Mouse (Mus musculus) left cerebral cortex, adult 18-20 months (tissue): ENCODE measurements around the gene Tll2. TPM values are rescaled to one million over a fixed set of nuclear protein-coding genes. Genes with fewer than 3 reads are reported as not detected.
A peak's percentile ranks its signal among the peaks of the same experiment; 100 is the strongest.

Experiments
- DNase-seq, 2 experiments: peaks; one replicate each; pipeline ENCODE4 v3.0.0; 2021 to 2022; ENCODE audit warnings: low spot score in 2 of 2, mixed read lengths in 1 of 2
- long read RNA-seq, 2 experiments: library from polyadenylated mRNA; stranded (forward); transcript quantifications; one replicate each; pipeline ENCODE4 v2.0.0; 2021
- total RNA-seq, 2 experiments: library from RNA; stranded (reverse); gene quantifications; 2 replicates each; pipeline ENCODE4 v1.2.3; 2021

Tll2 gene
- under 1 TPM; 0.28 to 0.77 TPM for total RNA-seq
- long read RNA-seq, experiment 1 = 0 reads
- long read RNA-seq, experiment 2 = 0 reads

DNA sequence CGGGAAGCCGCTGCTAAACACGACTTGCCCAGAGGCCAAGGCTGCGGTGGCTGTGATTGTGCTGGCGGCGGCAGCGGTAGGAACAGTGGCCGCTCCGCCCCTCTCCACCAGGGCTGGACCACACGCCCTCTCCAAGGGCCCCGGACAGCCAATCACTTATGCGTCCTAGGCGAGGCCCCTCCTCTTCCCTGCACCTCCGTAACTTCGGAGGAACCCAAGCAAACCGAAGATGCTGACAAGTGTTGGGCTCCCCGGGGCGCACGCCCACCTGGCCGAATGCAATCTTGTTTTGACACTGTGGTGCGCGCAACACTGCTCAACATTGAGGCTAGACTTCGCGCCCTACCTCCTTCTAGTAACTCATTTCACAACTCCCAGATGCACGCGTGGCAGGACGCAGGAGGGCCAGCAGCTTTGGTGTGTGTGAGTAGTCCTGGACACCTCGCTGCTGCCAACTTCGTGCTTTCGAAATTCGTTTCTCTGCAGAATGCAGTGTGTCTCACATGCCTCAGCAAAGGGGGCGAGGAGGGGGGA is at the start of gene Tll2:
Tll2 (minus strand) TSS at position 25 of the 534 bp plus-strand sequence.
- DNase-seq = peak; percentile 19 to 36

DNA sequence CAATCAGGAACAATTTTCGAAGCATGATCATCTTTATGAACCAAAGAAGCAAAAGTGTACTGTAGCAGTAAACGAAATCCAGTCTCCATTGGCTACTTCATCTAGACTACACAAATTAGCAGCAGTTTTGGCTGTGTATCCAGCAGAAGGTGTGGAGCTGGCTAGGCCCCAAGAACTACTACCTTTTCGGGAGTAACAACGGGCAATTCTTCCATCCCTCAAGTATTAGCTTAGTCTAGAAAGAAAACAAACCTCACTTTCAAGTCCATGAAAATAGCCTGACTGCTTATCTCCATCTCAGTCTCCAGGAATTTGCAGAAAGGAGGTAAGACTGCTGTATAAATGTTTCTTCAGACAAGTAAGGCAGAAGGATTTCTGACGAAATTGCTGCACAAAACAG is 47.9 kb upstream of the Tll2 start:
- DNase-seq = no peak

DNA sequence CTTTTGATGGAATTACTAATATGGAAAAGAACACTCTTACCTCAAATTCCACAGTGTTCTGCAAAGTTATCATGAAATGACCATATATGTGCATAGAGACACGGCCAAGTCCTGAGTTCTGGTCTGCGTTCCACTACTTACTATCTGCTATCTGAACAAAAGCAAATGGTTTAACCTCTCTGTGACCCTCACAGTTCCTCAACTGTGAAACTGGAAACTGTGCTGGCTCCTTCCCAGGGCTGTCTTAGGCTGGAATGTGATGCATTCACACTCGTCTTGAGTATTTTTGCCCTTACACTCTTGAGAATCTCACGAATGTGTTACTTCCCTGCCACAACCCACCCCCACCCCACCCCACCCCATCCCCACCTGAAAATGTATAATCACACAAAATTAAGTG is 42.3 kb upstream of the Tll2 start:
- DNase-seq = no peak

DNA sequence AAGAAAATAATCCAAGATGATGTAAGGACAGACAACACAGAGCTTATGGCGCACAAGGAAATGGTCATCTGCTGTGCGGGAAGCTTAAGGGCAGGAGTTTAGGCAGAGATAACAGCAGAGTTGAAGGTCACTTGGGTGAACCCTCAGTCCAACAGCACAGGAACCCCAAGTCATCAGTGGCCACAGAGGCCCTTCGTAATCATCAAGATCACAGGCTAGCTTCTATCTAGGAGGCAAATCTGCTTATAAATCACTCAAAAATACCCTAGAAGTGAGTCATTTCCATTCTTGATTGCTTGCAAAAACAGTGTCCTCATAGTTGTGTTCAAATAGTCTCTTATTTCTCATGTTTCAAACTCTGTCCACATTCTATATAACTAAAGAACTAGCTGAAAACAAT is 41.6 kb upstream of the Tll2 start:
- no peak for DNase-seq

DNA sequence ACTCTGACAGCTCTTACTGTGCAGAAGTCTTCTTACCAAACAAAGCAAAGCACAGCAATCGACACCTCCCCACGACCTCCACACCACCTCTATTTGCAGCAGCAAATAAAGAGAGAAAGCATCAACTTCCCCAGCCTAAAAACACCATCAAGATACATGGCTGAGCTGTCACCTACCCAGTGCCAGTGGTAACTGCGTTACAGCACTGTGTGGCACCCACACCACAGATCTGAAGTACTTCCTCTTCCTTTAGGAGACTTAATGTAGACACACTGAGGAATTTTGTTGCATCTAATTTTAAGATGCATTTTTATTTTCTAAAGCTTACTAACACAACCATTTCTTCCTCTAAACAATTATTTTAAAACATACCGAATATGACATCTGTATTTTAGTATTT is 39.6 kb upstream of the Tll2 start:
- DNase-seq = no peak

DNA sequence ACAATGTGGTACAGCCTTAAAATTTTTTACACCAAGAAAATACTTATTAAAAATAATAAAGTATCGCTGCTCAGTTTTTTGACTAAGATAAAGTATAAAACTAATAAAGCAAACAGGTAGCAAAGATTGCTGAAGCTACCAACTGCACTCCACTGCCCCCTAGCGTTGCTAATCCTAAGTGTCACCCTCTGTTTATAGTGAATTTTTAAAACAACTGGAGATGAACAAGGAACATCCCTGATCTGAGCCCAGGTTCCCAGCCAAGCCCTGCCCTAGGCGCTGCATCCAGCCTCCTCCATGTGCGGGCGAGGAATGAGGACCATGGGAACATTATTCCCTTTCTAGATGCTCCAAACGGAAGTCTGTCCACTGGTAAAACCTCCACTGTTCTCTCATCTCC is 37.9 kb upstream of the Tll2 start:
- peak; percentile 23 to 56 for DNase-seq

DNA sequence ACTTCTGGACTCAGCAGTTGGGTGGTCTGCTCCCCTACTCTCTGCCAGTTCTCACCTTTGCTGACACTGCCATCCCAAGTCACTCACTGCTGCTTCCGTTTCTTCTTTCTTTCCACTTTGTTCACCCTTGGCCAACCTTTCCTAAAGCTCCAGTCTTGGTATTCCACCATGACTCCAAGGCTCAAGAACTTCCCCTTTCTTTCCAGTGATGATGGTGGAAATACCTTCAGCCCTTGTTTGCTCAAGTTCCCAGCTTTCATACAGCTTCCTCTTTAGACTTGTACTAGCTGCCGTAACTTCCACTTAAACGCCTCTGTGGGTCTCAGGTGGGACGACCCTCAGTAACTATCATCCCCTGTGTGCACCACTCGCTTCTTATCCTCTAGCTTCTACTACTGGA is 35.4 kb upstream of the Tll2 start:
- DNase-seq = no peak

DNA sequence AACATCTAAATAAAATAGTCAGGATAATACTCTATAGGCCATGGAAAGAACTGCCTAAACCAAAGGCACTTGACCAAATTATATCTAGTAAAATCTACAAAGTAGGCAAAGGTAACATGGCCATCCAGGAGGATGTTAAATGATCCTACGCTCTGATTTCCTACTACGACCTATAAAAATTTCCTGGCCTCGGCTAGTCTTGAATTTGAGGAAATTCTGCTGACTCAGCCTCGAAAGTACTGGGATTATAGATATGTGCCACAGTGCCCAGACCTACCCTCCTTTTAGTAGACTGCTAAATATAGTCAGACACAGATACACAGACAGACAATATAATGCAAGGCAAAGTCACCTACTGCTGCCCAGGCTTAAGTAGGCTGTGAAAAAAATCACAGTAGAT is 27.1 kb upstream of the Tll2 start:
- no peak for DNase-seq

DNA sequence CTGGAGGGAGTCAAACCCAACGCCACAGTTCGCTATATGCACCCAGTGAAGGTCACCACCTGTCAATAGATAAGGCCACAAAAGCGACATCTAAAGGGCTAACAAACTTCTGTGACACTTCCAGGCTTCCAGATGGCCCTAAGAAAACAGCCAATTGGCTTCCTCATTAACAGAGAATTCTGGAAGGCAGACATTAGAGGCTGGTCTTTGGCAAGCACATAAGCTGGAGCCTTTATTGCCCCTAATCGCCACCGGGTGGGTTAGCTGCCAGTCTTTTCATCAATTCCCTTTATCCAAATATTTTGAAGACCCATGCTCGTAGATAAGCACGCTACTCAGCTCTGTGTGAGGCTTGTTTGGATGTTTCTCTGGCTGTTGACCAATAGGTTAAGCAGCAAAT is 1.7 kb upstream of the Tll2 start:
- DNase-seq = no peak

DNA sequence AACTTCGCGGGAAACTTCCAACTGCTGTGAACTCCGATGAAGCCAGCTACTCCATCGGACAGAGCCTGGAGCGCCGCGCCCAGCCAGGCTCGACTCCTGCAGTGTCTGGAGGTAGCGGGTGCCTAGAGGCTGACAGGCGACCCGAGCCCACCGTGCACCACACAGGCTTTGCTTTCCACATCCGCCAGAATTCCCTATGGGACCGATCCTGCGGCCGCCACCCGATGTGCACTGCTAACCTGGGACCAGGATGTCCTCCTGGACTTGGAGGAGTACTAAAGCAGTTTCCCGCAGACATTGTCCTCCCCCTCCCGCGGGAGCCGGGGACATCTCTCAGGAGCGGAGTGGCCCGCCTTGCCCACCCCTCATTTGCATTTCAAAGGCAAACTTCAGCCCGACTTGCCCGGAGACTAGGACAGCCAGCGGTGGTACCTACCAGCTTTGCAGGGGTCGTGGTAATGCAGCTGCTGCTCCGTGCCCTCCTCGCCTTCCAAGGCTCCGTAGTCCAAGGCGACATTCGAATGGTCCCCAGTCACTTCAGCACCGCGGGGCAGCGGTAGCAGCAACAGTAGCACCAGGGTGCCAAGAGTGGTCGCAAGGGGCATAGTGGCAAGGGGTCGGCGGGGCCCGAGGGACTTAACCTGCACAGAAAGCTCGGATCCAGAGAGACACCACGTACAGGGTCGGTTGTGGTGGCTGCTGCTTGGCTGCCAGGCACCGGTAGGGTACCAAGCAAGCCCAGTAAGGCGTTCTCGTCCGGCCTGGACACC is 409 bp downstream of the Tll2 start:
- DNase-seq = no peak

DNA sequence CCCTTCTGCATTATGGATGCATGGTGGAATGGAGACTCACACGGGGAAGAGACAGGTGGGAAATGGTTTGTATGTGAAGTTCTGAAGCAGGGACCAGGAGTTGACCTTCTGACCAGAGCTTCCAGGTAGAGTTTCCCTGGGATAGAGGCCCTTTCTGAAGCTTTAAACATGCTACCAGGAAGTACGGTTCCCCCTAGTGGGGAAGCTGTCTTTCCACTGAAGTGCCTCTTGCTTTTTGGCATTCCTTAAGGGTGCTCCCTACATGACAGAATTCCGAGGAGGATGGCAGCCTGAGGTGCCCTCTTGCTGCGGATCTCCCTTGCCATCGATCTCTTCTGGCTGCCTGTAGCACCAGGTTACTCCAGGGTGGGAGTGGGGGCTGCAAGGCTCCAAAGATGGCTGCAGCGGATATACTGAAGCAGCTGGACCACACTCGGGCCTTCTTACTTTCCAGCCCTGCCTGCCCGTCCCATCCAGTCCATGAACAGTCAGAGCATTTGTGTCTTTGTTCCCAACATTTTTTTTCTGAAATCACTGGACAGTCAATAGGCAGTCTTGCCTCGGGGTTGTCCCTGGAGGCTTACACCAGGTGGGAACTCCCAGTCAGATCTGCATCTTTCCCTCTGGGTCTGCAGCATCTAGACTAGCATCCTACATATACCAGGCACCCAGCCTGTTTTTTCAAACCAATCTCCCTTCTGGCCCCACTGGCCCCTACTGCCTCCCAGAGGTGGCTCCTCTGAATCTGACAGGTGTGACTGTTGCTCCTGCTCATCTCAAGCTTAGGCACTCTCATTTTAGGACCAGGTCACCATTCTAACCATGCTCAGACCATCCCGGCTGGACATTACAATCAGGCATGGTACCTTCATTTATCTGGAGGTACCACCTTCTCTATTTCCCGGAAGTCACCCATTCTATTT is 2.2 kb downstream of the Tll2 start:
- DNase-seq = peak; percentile 24 to 35

DNA sequence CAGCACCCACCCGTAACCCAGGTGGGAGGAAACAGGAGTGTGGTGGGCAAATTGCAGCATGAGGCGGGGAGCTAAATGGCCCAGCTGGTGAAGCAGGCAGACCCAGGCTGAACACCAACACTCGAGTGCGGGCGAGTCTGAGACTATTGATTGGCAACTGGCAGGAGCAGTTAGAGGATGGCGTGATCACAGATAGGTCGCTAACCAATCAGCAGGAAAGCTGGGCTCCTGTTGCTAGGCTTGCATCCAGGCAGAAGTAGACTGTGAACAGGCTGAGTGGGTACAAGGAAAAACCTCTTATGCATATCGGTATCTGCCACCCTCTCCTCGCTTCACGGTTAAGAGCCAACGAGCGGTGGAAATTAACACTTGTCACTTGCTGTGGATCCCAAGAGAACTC is 9.0 kb downstream of the Tll2 start:
- peak in 1 of 2 experiments; percentile 42 for DNase-seq

DNA sequence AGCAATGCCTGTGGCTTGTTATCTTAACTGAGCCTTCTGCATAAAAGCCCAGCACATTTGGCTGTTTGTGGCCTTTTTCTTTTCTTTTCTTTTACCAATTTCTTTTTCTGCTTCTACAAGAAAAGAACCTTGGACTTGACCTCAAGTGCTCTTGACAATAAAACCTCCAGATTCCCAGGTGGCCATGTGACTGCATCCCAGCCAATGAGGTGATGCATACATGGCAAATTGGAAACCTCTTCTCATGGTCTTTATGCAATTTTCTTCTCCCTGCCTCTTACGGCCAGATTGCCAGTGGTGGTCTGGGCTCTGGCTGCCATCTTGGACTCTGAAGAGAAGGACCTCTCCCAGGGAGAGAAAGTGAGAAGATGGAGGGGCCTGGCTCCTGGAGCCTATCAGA is 13.3 kb downstream of the Tll2 start:
- no peak for DNase-seq

DNA sequence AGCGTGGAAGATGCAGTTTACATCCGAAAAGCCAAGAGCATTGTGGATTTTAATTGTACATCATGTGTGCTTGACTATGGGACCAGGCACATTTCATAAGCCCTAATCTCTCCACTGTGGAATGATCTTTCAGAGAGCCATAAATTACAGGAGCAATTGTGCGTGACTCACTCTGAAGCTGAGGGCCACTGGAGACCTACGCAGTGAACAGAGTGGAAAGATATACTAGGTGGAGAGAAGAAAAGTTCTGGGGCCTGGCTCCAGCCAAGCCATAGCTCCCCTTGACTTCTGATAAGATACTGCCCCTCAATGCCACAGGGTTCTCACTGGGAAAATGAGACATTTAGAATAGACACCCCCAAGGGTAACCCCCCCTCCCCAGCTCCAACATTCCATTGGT is 13.7 kb downstream of the Tll2 start:
- no peak for DNase-seq

DNA sequence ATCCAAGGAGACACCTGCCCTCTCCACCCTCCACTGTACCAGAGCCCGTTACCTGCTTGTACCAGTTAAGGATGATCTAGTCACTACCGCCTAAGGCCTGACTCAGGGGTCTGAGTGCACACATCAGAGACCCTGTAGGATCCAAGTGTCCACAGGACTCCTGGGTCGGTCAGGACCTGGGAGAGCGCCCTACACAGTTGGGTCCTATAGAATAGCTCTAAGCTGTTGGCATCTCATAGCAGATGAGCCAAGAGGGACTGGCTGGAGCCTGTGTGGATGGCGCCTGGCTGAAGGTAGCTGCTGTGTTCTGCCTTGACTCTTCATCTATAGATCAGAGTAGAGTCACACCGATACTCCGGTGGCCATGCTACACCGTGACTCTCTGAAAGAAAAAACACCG is 14.9 kb downstream of the Tll2 start:
- DNase-seq = no peak

DNA sequence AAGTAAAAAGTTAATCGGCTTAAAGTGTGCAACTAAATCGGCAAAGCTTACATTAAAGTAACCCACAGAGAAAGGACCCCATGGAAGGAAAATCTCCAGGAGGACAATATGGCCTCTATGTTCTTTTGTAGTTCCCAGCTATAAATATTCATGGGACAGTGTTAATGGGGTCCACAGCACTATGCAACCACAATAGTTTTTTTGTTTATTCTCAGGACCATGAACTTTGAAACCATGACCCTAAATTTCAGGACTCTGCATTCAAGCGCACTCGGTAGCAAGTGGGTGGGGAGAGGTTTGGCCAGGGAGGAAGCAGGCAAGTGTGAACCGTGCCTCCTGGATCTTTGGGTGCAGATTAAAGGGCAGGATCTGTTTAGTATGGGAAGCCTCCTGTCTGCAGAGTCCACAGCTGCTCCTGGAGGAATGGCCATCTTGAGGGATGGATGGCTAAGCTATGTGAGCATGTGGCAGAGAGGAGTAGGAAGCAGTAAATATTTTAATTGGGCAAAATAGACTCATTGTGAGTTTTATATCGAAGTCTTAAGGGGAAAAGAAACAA is 15.7 kb downstream of the Tll2 start:
- DNase-seq = no peak

DNA sequence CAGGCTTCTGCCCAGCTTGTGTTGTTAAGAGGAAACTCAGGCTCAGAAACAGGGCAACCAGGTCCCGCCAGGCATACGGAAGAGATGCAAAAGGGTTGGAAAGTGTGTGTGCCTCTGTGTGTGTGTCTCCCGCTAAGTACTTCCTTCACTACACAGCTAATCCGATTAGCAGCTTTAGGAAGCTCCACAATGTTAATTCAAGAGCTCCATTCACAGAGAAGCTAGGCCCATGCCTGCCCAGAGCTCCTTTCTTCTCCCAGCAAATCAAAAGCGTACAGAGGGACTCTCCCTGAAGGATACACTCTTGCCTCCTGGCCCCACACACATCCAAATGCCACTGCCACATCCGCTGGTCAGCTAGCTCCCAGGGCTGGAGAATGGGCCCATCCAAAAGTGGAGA is 29.3 kb downstream of the Tll2 start:
- no peak for DNase-seq

DNA sequence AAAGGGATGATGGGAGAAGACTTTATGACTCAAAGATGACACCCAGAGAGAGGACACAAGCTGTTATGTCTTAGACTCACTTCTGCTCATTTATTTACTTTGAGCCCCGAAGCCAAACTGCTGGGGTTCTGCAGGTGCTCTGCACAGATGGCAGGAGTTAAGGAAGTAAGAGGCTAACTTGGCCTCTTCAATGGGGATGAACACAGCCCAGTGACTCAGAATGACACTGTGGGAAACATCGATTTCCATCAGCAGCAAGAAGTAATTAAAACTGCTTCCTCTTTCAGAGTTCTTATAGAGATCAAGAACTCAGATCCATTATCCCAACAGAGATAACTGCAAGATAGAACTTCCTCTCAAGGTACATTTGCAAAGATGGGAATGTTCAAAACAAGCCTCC is 29.8 kb downstream of the Tll2 start:
- DNase-seq = no peak

DNA sequence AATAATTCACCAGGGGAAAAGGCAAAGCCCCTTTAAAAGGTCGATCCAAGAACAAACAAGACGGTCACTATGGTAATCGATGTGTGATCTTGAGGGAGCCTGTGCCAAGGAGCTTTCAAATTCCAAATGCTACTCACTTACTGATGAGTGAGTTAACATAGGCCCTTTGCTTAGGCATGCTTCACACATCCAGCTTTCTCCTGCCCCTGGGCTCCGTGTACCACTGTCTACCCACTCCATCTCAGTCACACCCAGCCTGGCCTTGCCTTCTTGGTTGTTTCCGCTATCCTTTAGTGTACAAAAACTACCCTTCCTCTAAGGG is 40.8 kb downstream of the Tll2 start:
- DNase-seq = no peak

DNA sequence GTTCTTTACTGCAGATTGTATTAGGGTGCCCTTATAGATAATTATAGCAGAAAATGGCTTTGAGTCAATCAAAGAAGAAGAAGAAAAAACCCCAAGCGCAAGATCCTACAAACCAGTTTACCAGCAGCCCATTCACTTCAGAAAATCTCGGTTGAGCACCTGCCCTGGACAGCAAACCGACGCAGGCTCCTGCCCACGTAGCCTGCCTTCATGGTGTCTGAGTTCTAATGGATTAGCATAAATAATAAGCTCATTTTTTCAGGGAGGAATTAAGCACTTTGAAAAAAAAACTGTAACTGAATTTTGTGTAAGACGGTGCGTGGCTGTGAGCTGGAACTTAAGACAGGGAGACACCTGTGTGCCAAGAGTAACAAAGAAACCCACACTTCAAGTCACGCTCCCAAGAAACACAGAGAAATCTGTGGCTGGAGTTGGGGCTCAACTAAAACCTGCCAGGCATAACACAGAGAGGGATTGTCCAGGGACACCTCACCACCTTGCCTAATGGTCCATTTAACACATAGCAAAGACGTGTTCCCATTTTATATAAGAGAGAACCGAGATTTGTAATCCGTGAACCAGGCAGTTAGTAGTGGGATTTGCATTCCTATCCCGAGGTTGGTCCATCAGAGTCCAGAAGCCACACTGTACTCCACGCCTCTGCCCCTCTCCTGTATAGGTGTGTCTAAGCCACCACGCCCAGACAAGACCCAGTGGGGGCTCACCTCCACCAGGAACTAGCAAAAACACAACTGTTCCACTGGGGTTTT is 41.3 kb downstream of the Tll2 start:
- no peak for DNase-seq

DNA sequence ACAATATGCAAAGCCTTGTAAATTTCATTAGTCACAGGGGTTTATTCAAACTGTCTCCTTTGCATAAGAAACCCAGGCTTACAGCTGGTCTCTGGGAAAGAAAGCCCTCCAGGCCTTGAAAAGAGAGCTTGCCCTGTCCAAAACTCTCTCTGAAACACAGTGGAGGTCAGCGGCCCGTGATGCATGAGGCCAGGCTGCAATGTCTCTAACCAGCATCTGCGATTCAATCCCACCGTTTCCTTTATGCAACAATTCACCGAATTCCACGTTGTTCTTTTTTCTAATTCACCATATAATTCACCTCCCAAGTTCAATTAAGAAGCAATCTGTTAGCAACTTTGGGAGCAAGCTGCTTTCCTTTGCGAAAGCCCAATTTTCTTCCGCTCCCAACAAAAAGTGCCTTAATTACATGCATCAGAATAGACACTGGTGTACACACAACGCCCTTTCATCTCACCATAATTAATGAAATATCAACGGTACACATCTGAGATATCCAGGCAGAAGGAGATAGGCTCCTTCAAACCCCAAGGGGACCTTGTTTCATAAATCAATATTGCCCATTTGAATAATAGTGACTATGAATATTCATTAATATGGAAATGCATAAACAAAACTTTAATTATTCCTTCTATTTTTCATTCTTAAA is 42.1 kb downstream of the Tll2 start:
- no peak for DNase-seq
